Mouse (Mus musculus): ENCODE measurements around the gene Tmcc2. TPM values are rescaled to one million over a fixed set of nuclear protein-coding genes. Genes with fewer than 3 reads are reported as not detected.
A peak's percentile ranks its signal among the peaks of the same experiment; 100 is the strongest.

Tmcc2 gene
- polyA plus RNA-seq, 1 experiment from 2014 or later: 342 TPM

DNA sequence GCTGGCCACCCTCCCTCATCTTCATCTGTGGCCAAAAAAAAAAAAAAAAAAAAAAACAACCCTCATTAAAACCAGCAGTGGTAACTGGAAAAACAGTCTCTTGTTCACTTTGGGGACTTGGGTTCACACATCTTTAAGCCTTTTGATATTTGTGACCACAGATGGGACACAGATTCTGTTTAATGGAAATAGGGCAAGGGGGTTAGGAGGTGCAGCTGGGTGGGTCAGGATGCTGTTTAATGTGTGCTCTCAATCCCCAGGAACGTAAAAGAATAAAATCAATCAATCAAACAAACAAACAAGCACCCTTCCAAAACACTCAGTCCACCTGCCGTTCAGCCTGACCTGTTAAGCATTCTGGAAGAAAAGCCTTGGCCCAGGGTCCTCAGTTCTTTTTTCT, 57.9 kb downstream of the Tmcc2 start:
- Histone ChIP-seq H3K4me1 (peaks cover 54% of the 10 kb centered on the region), H3K27ac (no peak overlapping the region), H3K9ac (no peak overlapping the region), H3K4me2 (peak overlapping the region; percentile 3; the same call in 1 of the 2 replicates), H3K9me3 (replicated peaks) (no peaks in the 10 kb centered on the region), H3K27me3 (replicated peaks) (no peaks in the 10 kb centered on the region; the same call in 1 of the 2 replicates), H3K36me3 (peaks cover 8% of the 10 kb centered on the region; the same call in 1 of the 2 replicates), H3K4me3 (no peak overlapping the region)
- 64% methylated on average over 2 of the region's 2 CpGs for WGBS (ENCODE audit: insufficient replicate concordance)
- ATAC-seq: no peak

DNA sequence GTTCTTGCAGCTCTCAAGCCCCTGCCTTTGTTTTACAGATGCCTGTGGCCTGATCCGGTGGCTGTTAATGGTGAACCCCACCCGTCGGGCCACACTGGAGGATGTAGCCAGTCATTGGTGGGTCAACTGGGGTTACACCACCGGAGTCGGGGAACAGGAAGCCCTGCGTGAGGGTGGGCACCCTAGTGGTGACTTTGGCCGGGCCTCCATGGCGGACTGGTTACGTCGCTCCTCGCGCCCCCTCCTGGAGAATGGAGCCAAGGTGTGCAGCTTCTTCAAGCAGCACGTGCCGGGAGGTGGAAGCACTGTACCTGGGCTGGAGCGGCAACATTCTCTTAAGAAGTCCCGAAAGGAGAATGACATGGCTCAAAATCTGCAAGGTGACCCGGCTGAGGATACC, 59.8 kb downstream of the Tmcc2 start:
- no peak overlapping the region for H3K9ac ChIP-seq
- H3K36me3 ChIP-seq: peaks cover 10% of the 10 kb centered on the region; the same call in 1 of the 2 replicates
- no peak overlapping the region for H3K27ac ChIP-seq
- no peak overlapping the region for H3K4me3 ChIP-seq
- no peaks in the 10 kb centered on the region; the same call in 1 of the 2 replicates for H3K27me3 ChIP-seq (replicated peaks)
- no peaks in the 10 kb centered on the region for H3K9me3 ChIP-seq (replicated peaks)
- no peak for ATAC-seq
- 72% methylated on average over 17 of the region's 17 CpGs for WGBS (ENCODE audit: insufficient replicate concordance)
- no peak overlapping the region for H3K4me2 ChIP-seq
- H3K4me1 ChIP-seq: peaks cover 42% of the 10 kb centered on the region

DNA sequence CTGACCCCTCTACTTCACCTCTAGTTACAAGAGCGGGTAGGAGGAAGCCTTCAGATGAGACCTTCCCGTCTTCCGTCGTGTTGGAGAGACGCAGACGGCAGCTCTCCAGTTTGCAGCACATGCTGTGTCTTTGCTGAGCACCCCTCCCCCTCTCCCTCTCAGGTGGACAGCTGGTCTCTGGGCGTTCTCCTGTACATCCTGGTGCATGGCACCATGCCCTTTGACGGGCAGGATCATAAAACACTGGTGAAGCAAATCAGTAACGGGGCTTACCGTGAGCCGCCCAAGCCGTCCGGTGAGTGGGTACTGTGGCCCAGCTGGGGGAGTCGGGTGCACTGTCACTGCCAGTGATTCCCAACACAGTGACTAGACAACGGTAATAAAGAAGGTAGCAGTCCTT, 60.7 kb downstream of the Tmcc2 start:
- H3K4me1 ChIP-seq: peaks cover 35% of the 10 kb centered on the region
- peaks cover 10% of the 10 kb centered on the region; the same call in 1 of the 2 replicates for H3K36me3 ChIP-seq
- H3K9ac ChIP-seq: no peak overlapping the region
- H3K27me3 ChIP-seq (replicated peaks): no peaks in the 10 kb centered on the region; the same call in 1 of the 2 replicates
- no peak overlapping the region for H3K4me3 ChIP-seq
- no peak for ATAC-seq
- no peak overlapping the region for H3K4me2 ChIP-seq
- WGBS (ENCODE audit: insufficient replicate concordance): 82% methylated on average over 15 of the region's 15 CpGs
- no peak overlapping the region for H3K27ac ChIP-seq
- no peaks in the 10 kb centered on the region for H3K9me3 ChIP-seq (replicated peaks)

DNA sequence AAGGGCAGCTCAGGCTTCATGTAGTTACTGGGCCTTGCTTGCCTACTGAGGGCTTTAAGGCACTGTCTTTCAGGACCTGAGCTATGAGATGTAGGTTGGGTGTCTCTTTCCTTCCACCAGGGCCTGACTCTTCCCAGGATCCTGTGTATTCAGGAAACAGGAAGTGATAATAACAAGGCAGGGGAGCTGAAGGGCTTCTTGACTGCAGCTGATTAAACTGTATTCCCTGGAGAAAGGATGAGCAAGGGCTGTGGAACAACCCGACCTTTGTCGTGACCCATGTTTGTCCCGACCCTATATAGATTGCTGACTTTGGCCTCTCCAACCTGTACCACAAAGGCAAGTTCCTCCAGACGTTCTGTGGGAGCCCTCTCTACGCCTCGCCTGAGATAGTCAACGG, 61.4 kb downstream of the Tmcc2 start:
- no peak overlapping the region for H3K27ac ChIP-seq
- no peak overlapping the region for H3K4me3 ChIP-seq
- H3K36me3 ChIP-seq: peaks cover 10% of the 10 kb centered on the region; the same call in 1 of the 2 replicates
- H3K4me1 ChIP-seq: peaks cover 27% of the 10 kb centered on the region
- no peak overlapping the region for H3K4me2 ChIP-seq
- WGBS (ENCODE audit: insufficient replicate concordance): 62% methylated on average over 7 of the region's 7 CpGs
- no peaks in the 10 kb centered on the region for H3K9me3 ChIP-seq (replicated peaks)
- ATAC-seq: no peak
- H3K9ac ChIP-seq: no peak overlapping the region
- no peaks in the 10 kb centered on the region; the same call in 1 of the 2 replicates for H3K27me3 ChIP-seq (replicated peaks)

DNA sequence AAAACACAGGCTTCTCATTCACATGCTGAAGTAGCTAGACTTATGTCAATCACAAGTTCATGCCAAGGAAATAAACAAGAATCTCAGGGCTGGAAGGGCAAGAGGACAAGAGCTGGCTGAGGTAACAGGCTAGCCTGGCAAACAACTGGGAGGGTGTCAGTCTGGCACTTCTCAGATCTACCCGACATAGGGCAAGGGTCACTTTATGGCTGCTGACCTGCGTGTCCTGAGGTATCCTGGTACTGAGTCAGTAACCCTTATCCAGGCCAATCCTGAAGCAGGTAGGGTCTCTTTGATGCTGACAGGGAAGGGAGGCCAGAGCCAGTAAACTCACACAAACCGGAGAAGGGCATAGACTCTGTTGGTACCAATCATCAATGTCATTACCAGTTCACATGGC, 62.5 kb downstream of the Tmcc2 start:
- WGBS (ENCODE audit: insufficient replicate concordance): 67% methylated on average over 3 of the region's 3 CpGs
- no peak for ATAC-seq
- H3K36me3 ChIP-seq: peaks cover 10% of the 10 kb centered on the region; the same call in 1 of the 2 replicates
- no peaks in the 10 kb centered on the region; the same call in 1 of the 2 replicates for H3K27me3 ChIP-seq (replicated peaks)
- H3K27ac ChIP-seq: no peak overlapping the region
- no peak overlapping the region for H3K4me3 ChIP-seq
- H3K4me1 ChIP-seq: peaks cover 16% of the 10 kb centered on the region; the same call in 1 of the 2 replicates
- no peaks in the 10 kb centered on the region for H3K9me3 ChIP-seq (replicated peaks)
- no peak overlapping the region for H3K9ac ChIP-seq
- no peak overlapping the region for H3K4me2 ChIP-seq

DNA sequence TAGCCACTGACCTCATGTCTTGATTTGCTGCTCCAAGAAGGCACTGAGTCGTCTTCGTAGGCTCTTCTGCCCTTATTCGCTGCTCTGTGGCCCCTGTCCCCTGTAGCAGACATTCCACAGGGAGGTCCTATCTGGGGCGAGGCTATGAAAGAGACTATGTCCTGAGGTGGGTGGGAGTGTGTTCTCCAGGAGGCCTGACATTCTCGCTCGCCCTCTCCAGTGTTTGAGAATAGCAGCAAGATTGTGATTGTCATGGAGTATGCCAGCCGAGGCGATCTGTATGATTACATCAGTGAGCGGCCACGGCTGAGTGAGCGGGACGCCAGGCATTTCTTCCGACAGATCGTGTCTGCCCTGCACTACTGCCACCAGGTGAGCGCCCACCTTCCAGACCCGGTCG, 63.6 kb downstream of the Tmcc2 start:
- Histone ChIP-seq H3K27me3 (replicated peaks) (no peaks in the 10 kb centered on the region; the same call in 1 of the 2 replicates), H3K9me3 (replicated peaks) (no peaks in the 10 kb centered on the region), H3K27ac (no peak overlapping the region), H3K4me1 (peaks cover 15% of the 10 kb centered on the region), H3K36me3 (peaks cover 10% of the 10 kb centered on the region; the same call in 1 of the 2 replicates), H3K4me3 (no peak overlapping the region), H3K9ac (no peak overlapping the region), H3K4me2 (no peak overlapping the region)
- ATAC-seq: no peak
- WGBS (ENCODE audit: insufficient replicate concordance): 78% methylated on average over 17 of the region's 17 CpGs

DNA sequence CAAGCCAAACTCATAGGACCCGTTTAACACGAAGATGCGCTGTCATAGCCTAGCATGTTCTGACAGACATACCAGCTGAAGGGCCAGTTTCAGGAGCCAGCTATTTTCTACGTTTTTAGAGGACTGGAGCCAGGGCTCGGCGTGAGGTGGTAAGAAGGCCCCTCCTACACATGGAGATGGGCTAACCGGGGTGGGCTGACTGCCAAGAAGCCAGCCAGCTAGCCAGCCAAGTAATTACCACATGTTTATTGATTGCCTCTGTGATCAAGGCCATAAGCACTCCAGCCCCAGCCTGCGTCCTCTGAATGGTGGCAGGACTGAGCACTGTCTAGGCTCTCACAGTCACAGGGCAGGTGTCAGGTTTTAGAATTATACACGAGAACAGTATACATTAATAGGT, 64.3 kb downstream of the Tmcc2 start:
- ATAC-seq: no peak
- WGBS (ENCODE audit: insufficient replicate concordance): 65% methylated on average over 9 of the region's 9 CpGs
- Histone ChIP-seq H3K27me3 (replicated peaks) (no peaks in the 10 kb centered on the region; the same call in 1 of the 2 replicates), H3K4me1 (peaks cover 15% of the 10 kb centered on the region), H3K27ac (no peak overlapping the region), H3K9ac (no peak overlapping the region), H3K36me3 (peaks cover 10% of the 10 kb centered on the region; the same call in 1 of the 2 replicates), H3K4me2 (no peak overlapping the region), H3K9me3 (replicated peaks) (no peaks in the 10 kb centered on the region), H3K4me3 (no peak overlapping the region)

DNA sequence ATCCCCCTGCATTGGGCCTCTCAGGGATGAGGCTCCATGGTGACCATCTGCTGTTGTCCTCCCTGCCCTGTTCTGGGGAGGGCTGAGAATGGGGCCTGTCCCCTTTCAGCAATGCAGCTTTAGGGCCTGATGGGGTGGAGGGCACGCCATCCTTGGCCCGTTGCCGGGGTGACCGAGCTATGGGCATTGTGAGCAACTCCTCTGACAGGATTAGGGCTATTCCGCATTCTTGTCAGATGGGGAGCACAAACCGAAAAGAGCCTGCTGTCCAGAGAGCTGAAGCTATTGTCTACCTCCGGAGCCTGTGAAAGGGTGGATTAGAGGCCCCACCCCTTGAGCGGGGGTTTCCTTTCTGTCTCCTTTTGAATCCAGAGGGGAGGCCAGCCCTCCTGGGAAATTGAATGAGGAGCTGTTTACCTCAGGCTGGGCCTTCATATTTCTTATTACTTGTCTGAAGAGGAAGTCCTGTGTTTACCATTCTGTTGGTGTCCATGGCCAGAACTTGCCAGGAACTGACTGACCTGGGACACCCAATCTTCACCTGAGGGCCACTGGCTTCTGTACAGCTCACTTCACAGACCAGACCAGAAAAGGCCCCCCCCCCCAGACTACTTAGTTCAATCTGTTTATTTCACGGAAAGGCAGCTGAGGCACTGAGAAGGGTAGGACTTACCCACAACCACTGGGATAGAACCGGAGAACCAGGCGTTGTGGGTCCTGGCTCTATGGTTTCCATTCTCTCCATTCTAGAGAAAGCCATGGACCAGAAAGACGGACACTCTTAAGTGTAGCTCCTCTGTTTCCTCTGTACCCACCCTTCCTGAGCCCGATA, 68.2 kb downstream of the Tmcc2 start:
- WGBS (ENCODE audit: insufficient replicate concordance): 60% methylated on average over 13 of the region's 13 CpGs
- no peak overlapping the region for H3K4me2 ChIP-seq
- no peak overlapping the region for H3K9ac ChIP-seq
- H3K36me3 ChIP-seq: peaks cover 2% of the 10 kb centered on the region; the same call in 1 of the 2 replicates
- peaks cover 18% of the 10 kb centered on the region for H3K27me3 ChIP-seq (replicated peaks)
- H3K27ac ChIP-seq: no peak overlapping the region
- no peaks in the 10 kb centered on the region for H3K9me3 ChIP-seq (replicated peaks)
- H3K4me1 ChIP-seq: peaks cover 16% of the 10 kb centered on the region
- no peak overlapping the region for H3K4me3 ChIP-seq
- ATAC-seq: no peak

DNA sequence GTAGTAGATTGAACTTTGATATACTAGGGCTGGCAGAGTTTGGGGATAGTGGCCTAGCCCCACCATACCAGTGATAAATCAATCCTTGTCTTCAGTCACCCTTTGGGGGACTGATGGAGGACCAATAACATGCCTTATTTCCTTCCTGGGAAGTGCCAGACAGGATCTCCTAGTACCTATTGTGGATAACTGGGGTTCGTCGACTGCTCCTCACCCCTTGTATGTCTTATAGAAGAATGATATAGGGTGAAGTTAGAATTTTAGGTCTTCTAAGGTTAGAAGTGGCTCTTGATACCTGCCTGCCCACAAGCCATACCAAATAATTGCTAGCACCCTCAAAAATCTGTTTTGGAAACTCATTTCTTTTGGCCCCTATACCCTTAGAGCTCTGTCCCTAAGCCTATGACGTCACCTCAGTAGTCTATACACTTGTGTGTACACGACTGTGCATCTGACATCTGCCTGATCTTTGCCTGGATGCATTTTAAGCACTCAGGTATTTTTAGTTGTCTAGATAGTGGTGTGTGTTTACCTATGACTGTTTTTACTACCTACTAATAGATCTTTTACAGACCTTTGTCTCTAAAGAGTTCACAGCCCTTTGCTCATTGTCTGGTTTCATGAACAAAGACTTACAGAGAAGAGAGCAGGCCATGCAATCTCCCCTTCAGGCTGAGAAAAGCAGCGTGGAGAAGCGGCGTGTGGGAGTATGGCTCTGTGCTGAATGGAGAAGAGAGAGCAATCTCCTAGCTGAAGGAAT, 69.1 kb downstream of the Tmcc2 start:
- Histone ChIP-seq H3K4me3 (no peak overlapping the region), H3K9ac (no peak overlapping the region), H3K27ac (no peak overlapping the region), H3K4me2 (no peak overlapping the region), H3K36me3 (no peaks in the 10 kb centered on the region), H3K4me1 (peaks cover 18% of the 10 kb centered on the region), H3K9me3 (replicated peaks) (no peaks in the 10 kb centered on the region), H3K27me3 (replicated peaks) (peaks cover 27% of the 10 kb centered on the region)
- ATAC-seq: no peak
- WGBS (ENCODE audit: insufficient replicate concordance): 62% methylated on average over 7 of the region's 7 CpGs

DNA sequence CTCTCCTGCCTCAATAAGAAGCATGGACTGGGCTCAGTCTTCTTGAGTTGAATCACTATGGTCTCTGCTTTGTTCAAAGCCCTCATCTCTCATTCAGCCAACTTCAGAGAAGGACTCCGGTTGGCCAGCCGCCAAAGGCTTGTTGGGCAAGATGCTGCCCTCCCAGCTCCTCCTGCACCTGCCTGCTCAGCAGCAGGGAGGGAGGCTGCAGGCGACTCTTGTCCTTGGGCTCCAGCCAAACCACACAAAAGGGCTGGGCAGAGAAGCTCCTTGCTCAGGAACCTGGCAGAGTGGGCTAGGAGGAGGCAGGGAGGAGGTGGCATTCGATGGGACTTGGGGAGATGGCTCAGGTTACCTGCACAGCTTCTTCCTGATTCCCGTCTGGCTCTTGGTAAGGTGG, 71.8 kb downstream of the Tmcc2 start:
- no peaks in the 10 kb centered on the region for H3K36me3 ChIP-seq
- no peak overlapping the region for H3K4me2 ChIP-seq
- 57% methylated on average over 5 of the region's 5 CpGs for WGBS (ENCODE audit: insufficient replicate concordance)
- H3K9ac ChIP-seq: no peak overlapping the region
- H3K9me3 ChIP-seq (replicated peaks): no peaks in the 10 kb centered on the region
- no peak overlapping the region for H3K27ac ChIP-seq
- no peak overlapping the region for H3K4me3 ChIP-seq
- H3K27me3 ChIP-seq (replicated peaks): peaks cover 54% of the 10 kb centered on the region
- no peak for ATAC-seq
- peaks cover 29% of the 10 kb centered on the region for H3K4me1 ChIP-seq

DNA sequence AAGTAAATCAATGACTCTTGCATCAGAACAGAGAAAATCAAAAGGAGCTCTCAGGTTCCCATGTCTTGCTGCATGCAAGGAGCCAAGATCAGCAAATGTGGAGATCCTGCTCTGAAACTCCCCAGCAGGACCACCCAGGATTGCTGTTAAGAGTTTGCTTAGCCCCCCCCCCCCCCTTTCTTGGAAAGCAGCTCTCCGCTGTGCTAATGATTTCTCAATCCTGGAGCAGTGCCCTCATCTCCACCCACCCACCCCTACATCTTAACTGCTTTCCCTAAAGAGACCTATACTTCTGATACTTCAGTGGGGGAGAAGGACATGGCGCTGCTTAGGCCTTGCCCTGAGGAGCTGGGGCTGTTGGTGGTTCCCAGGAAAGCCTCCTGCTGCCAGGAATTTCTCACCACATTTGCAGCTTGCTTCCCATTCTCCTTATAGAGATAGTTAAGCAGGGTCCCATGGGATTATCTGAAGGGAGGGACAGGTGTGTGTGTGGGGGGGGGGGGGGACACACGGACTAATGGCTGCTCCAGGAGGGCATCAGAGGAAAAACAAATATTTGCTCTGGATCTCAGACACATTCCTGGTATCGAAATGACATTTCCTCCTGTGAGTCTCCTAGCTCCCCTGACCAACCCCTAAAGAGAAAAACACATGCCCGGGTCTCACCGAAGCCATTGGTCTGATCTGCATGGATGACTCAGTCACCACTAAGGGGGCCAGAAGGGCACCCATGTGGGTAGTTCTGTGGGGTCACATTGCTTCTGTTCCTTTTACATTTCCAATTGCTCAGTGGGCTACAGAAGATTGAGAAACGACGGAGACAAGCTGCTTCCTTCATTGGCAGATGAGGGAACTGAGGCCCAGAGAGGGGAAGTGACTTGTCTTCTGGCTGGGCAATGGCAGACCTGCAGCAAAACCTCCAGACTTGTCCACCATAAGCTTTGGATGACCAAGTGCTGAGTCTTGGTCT, 72.9 kb downstream of the Tmcc2 start:
- Histone ChIP-seq H3K4me3 (no peak overlapping the region), H3K9me3 (replicated peaks) (no peaks in the 10 kb centered on the region), H3K9ac (no peak overlapping the region), H3K36me3 (no peaks in the 10 kb centered on the region), H3K4me2 (peak overlapping the region; percentile 34; the same call in 1 of the 2 replicates), H3K4me1 (peaks cover 29% of the 10 kb centered on the region), H3K27me3 (replicated peaks) (peaks cover 58% of the 10 kb centered on the region), H3K27ac (no peak overlapping the region)
- no peak for ATAC-seq
- 38% methylated on average over 8 of the region's 8 CpGs for WGBS (ENCODE audit: insufficient replicate concordance)
